Mouse (Mus musculus) gastrocnemius, postnatal 25 days (tissue): Measurements from ENCODE around the gene Olfr661. TPM values are rescaled to one million over a fixed set of nuclear protein-coding genes. Genes with fewer than 3 reads are reported as not detected.

Source experiments
- DNase-seq: peaks from one replicate; pipeline ENCODE4 v3.0.0; 2022
- long read RNA-seq, 2 experiments: library from polyadenylated mRNA; stranded (forward); transcript quantifications; one replicate each; pipeline ENCODE4 v2.0.0; 2021
- total RNA-seq, 2 experiments: library from RNA; stranded (reverse); gene quantifications; 1 replicate in 1 of 2; 2 replicates in 1 of 2; pipeline ENCODE4 v1.2.3; 2021

Olfr661 gene
- not detected for total RNA-seq
- long read RNA-seq, experiment 1: 0 reads
- long read RNA-seq, experiment 2: 0 reads

GRCm38 (mm10) chr7:104686201-104686600 lies at the start of gene Olfr661:
Gene Olfr661, plus strand, starts transcription at chr7:104686501.
- DNase-seq: no peak

GRCm38 (mm10) chr7:104646841-104647482 lies 39.3 kb upstream of the Olfr661 start, which contains the start of gene Olfr658:
Gene Olfr658, minus strand, starts transcription at chr7:104647305.
- DNase-seq: no peak

- DNase-seq: no peak
These were observed 19.8 kb upstream of the Olfr661 start, which contains the start of gene Olfr659 for GRCm38 (mm10) chr7:104666453-104666852. Gene Olfr659, plus strand, starts transcription at chr7:104666753.

Other genes starting within 250 kb of the Olfr661 start
- gene Trim30a, start 221.3 kb upstream of the Olfr661 start, total RNA-seq: 1 to 10 TPM; 1.2 to 1.4 TPM
- under 1 TPM; 0.49 to 0.54 TPM for gene Trim30d, start 178.7 kb upstream of the Olfr661 start, total RNA-seq
- gene Olfr651, start 136.4 kb upstream of the Olfr661 start, total RNA-seq: not detected
- gene Olfr652, start 125.6 kb upstream of the Olfr661 start, total RNA-seq: not detected
- gene Olfr653, start 109.2 kb upstream of the Olfr661 start, total RNA-seq: not detected
- gene Olfr654, start 99.5 kb upstream of the Olfr661 start, total RNA-seq: not detected
- not detected for gene Olfr655, start 84.7 kb upstream of the Olfr661 start, total RNA-seq
- not detected for gene Olfr656, start 72.5 kb upstream of the Olfr661 start, total RNA-seq
- not detected for gene Olfr657, start 61.7 kb upstream of the Olfr661 start, total RNA-seq
- gene Olfr658, start 39.2 kb upstream of the Olfr661 start, total RNA-seq: not detected
- gene Olfr659, start 19.7 kb upstream of the Olfr661 start, total RNA-seq: not detected
- not detected for gene Usp17le, start 91.0 kb downstream of the Olfr661 start, total RNA-seq
- gene Usp17lb, start 156.1 kb downstream of the Olfr661 start, total RNA-seq: not detected
- gene Usp17la, start 170.5 kb downstream of the Olfr661 start, total RNA-seq: not detected
- gene Olfr665, start 191.5 kb downstream of the Olfr661 start, total RNA-seq: not detected
- gene Olfr666, start 209.5 kb downstream of the Olfr661 start, total RNA-seq: not detected
- gene Olfr667, start 235.0 kb downstream of the Olfr661 start, total RNA-seq: not detected
- not detected for gene Olfr668, start 241.6 kb downstream of the Olfr661 start, total RNA-seq
- gene Olfr669, start 247.7 kb downstream of the Olfr661 start, total RNA-seq: not detected